Mouse (Mus musculus): ENCODE data around the gene Ppp1r12a.

- TF ChIP-seq CTCF (IDR thresholded peaks at IDR 0.05) (no peak), EP300 (IDR thresholded peaks at IDR 0.05) (no peak)
Measured at GRCm38 (mm10) chr10:108182386-108182785, 20.4 kb downstream of the Ppp1r12a start.
